Mouse (Mus musculus): ENCODE measurements at regions not wholly inside any gene's neighbourhood (a gene's known extent, or its start where the extent isn't known, plus 50 kb on each side); places are given as distances from the start of the nearest gene placed in this dataset.
"Not testable (repeated sequence)": the region's sequence is repeated elsewhere in the genome, so short reads cannot be mapped to it uniquely, and the experiment has no call there.

GRCm38 (mm10) chr3:16130385-16130784 lies 124.1 kb upstream of the Gm5150 start:
- no peak for DNase-seq

GRCm38 (mm10) chr3:16125346-16125915 lies 119.2 kb upstream of the Gm5150 start:
- not testable (repeated sequence) for DNase-seq

- DNase-seq, result no peak
Observed at GRCm38 (mm10) chr3:16115944-16116343, 109.7 kb upstream of the Gm5150 start.

GRCm38 (mm10) chr3:16107492-16107891 lies 101.3 kb upstream of the Gm5150 start:
- no peak for DNase-seq

GRCm38 (mm10) chr3:16105080-16105479 lies 98.8 kb upstream of the Gm5150 start:
- DNase-seq, result peak; percentile 2

- no peak for DNase-seq
Observed at GRCm38 (mm10) chr3:16103180-16103579, 96.9 kb upstream of the Gm5150 start.

GRCm38 (mm10) chr3:16086550-16086949 lies 80.3 kb upstream of the Gm5150 start:
- DNase-seq, result peak; percentile 15

GRCm38 (mm10) chr3:16085288-16085687 lies 79.1 kb upstream of the Gm5150 start:
- no peak for DNase-seq

- no peak for DNase-seq
Observed at GRCm38 (mm10) chr3:16079178-16079577, 72.9 kb upstream of the Gm5150 start.

GRCm38 (mm10) chr3:16071906-16072305 lies 65.7 kb upstream of the Gm5150 start:
- no peak for DNase-seq

- DNase-seq, result no peak
Observed at GRCm38 (mm10) chr3:16070963-16071362, 64.7 kb upstream of the Gm5150 start.

- not testable (repeated sequence) for DNase-seq
Observed at GRCm38 (mm10) chr3:16057709-16058108, 51.5 kb upstream of the Gm5150 start.
